In the genomic region with DNA sequence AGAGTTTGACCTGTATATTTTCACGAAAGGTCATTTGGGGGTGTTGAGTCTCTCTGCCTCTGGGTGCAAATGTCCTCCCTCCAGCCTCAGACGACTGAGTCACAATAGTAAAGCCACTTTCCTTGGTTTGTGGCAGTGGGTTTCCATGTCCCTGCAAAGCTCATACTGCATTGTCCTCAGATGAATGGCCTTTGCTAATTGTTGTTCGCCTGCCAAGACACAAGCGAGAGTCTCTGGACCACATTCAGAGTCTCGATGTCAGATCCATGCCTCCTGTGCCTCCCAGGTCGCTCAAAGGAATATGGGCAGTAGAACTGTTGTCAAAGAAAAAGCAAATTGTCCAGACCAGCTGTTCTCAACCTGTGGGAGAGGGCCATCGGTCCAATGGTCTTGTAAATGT, we compare ENCODE assay signal across 14 mouse cellular contexts. TPM values are rescaled to one million over a fixed set of nuclear protein-coding genes. Genes with fewer than 3 reads are reported as not detected.
"Had no signal": no experiment of that assay in that cellular context is flagged by ENCODE, and none has a peak within 500 bp of the region (broad histone marks: within the 10 kb centered on the region; RNA-seq: fewer than 3 reads in every experiment).

No protein-coding gene starts in this region.

- H3K27ac ChIP-seq: midbrain, embryonic 10.5 days; midbrain, embryonic 13.5 days; midbrain, embryonic 15.5 days; neural tube, embryonic 12.5 days; stomach, embryonic 15.5 days; stomach, postnatal 0 days had no signal

- ATAC-seq: midbrain, embryonic 13.5 days; midbrain, embryonic 15.5 days had no signal

- H3K27me3 ChIP-seq: midbrain, embryonic 13.5 days; midbrain, embryonic 15.5 days; neural tube, embryonic 12.5 days; stomach, embryonic 15.5 days had no signal

- DNase-seq: lung, embryonic 14.5 days; lung, postnatal 10 days; lung, postnatal 4 days; right cerebral cortex, postnatal 14 days; thymus, adult 2 months; thymus, postnatal 25 days; thymus, postnatal 4 days had no signal

- H3K4me2 ChIP-seq: lung, embryonic 14.5 days; midbrain, embryonic 13.5 days; midbrain, embryonic 15.5 days; neural tube, embryonic 12.5 days; stomach, embryonic 15.5 days had no signal

- H3K9me3 ChIP-seq: midbrain, embryonic 10.5 days; midbrain, embryonic 13.5 days; midbrain, embryonic 15.5 days; neural tube, embryonic 12.5 days; stomach, embryonic 15.5 days had no signal

- H3K4me1 ChIP-seq: midbrain, embryonic 10.5 days; midbrain, embryonic 13.5 days; midbrain, embryonic 15.5 days; neural tube, embryonic 12.5 days; stomach, embryonic 15.5 days had no signal

- H3K4me3 ChIP-seq: midbrain, embryonic 10.5 days; midbrain, embryonic 13.5 days; midbrain, embryonic 15.5 days; neural tube, embryonic 12.5 days; stomach, embryonic 15.5 days had no signal

- H3K36me3 ChIP-seq: midbrain, embryonic 10.5 days; midbrain, embryonic 13.5 days; midbrain, embryonic 15.5 days; neural tube, embryonic 12.5 days; stomach, embryonic 15.5 days had no signal

- H3K9ac ChIP-seq: lung, embryonic 14.5 days; midbrain, embryonic 13.5 days; midbrain, embryonic 15.5 days; neural tube, embryonic 12.5 days; stomach, embryonic 15.5 days had no signal

RNA-seq across cellular contexts. Expression of a gene that starts 36.1 kb away (rescaled TPM):
- total RNA-seq: megakaryocyte-erythroid progenitor cell, adult 5-6 weeks had no signal
